Mouse (Mus musculus) cerebellum, adult 2 months (tissue): ENCODE measurements at regions not wholly inside any gene's neighbourhood (a gene's known extent, or its start where the extent isn't known, plus 50 kb on each side); places are given as distances from the start of the nearest gene placed in this dataset.

Experiments used
- CTCF ChIP-seq: fragments of 200-500 bp; IDR thresholded peaks from 2 replicates; pipeline ENCODE4 v1.5.1; 2011; ENCODE audit warnings: low read depth, mild to moderate bottlenecking, control low read depth, low read length, moderate library complexity, borderline replicate concordance; ENCODE audit not compliant: insufficient read depth
- POLR2A ChIP-seq: fragments of 200-500 bp; IDR thresholded peaks from 2 replicates; pipeline ENCODE4 v1.6.1; 2011; ENCODE audit warnings: low read length, control low read depth, borderline replicate concordance; ENCODE audit not compliant: insufficient read depth

GRCm38 (mm10) chr4:83956252-83956904 lies 431.0 kb downstream of the Ccdc171 start:
- TF ChIP-seq POLR2A (no peak), CTCF (no peak)
